Mouse (Mus musculus) B cell, adult 2 months (primary cell): ENCODE data around the gene Vmn1r155.
"Not testable (repeated sequence)": the region's sequence is repeated elsewhere in the genome, so short reads cannot be mapped to it uniquely, and the experiment has no call there.

Source experiments
- DNase-seq, 2 experiments: peaks; one replicate each; pipeline ENCODE4 v3.0.0; 2022

The Vmn1r155 gene

GRCm38 (mm10) chr7:22657718-22658117, at the start of gene Vmn1r155:
Gene Vmn1r155, plus strand, starts transcription at chr7:22658018.
- not testable (repeated sequence) for DNase-seq

DNA sequence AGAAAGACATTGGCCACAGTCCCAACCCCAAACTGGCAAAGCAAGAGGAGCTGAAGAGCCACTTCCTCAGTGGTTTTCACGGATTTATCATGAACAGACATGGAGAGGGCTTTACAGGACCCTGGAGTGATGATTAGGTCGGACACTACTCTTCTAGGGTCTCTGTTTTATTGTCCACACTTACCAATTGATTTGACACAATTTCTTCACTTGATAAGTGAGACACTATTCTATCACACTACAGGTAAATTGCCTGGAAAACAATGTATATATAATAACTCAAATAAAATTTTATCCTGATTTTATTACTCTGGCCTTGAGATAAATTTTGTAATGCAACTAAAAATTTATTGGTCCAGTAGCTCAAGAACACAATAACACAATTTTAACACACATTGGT, 34.4 kb downstream of the Vmn1r155 start, which contains the start of gene Gm8693:
Gm8693 (minus strand) TSS at position 101 of the 400 bp plus-strand sequence.
- not testable (repeated sequence) for DNase-seq
